Mouse (Mus musculus): ENCODE data around the gene Slc8a1. TPM values are rescaled to one million over a fixed set of nuclear protein-coding genes. Genes with fewer than 3 reads are reported as not detected.

Slc8a1 gene
- polyA plus RNA-seq, 1 experiment = 73.8 TPM

- TF ChIP-seq POLR2A (IDR thresholded peaks at IDR 0.05; ENCODE audit: insufficient read depth, low read depth, low read length) (no peak), CTCF (IDR thresholded peaks at IDR 0.05; ENCODE audit: insufficient read depth, low read depth, low read length) (no peak)
- H3K4me1 ChIP-seq (ENCODE audit: control insufficient read depth, insufficient read depth, low read length) = no peaks in the 10 kb centered on the region
- 53% methylated on average over 1 of the region's 1 CpGs for WGBS
Measured at GRCm38 (mm10) chr17:81657828-81658227, 80.3 kb downstream of the Slc8a1 start.

GRCm38 (mm10) chr17:81654548-81654947, 83.6 kb downstream of the Slc8a1 start:
- Histone ChIP-seq H3K4me1 (ENCODE audit: control insufficient read depth, insufficient read depth, low read length) (no peaks in the 10 kb centered on the region), H3K27ac (ENCODE audit: insufficient read depth, low read depth, low read length) (no peak overlapping the region), H3K4me3 (ENCODE audit: insufficient read depth, low read depth, low read length) (no peak overlapping the region)
- WGBS = 84% methylated on average over 2 of the region's 2 CpGs
- TF ChIP-seq CTCF (IDR thresholded peaks at IDR 0.05; ENCODE audit: insufficient read depth, low read depth, low read length) = no peak
- TF ChIP-seq POLR2A (IDR thresholded peaks at IDR 0.05; ENCODE audit: insufficient read depth, low read depth, low read length) = no peak

More at GRCm38 (mm10) chr17:81657828-81658227, 80.3 kb downstream of the Slc8a1 start:
- no peak overlapping the region for H3K4me3 ChIP-seq (ENCODE audit: insufficient read depth, low read depth, low read length)
- no peak overlapping the region for H3K27ac ChIP-seq (ENCODE audit: insufficient read depth, low read depth, low read length)

GRCm38 (mm10) chr17:81652958-81653357, 85.2 kb downstream of the Slc8a1 start:
- 47% methylated on average over 1 of the region's 1 CpGs for WGBS
- H3K27ac ChIP-seq (ENCODE audit: insufficient read depth, low read depth, low read length) = no peak overlapping the region
- no peak for TF ChIP-seq POLR2A (IDR thresholded peaks at IDR 0.05; ENCODE audit: insufficient read depth, low read depth, low read length)
- TF ChIP-seq CTCF (IDR thresholded peaks at IDR 0.05; ENCODE audit: insufficient read depth, low read depth, low read length) = no peak
- peaks cover 3% of the 10 kb centered on the region; the same call in 1 of the 2 replicates for H3K4me1 ChIP-seq (ENCODE audit: control insufficient read depth, insufficient read depth, low read length)
- no peak overlapping the region for H3K4me3 ChIP-seq (ENCODE audit: insufficient read depth, low read depth, low read length)

GRCm38 (mm10) chr17:81636822-81637221, 101.4 kb downstream of the Slc8a1 start:
- Histone ChIP-seq H3K4me3 (ENCODE audit: insufficient read depth, low read depth, low read length) (no peak overlapping the region), H3K4me1 (ENCODE audit: control insufficient read depth, insufficient read depth, low read length) (peaks cover 6% of the 10 kb centered on the region), H3K27ac (ENCODE audit: insufficient read depth, low read depth, low read length) (no peak overlapping the region)
- 58% methylated on average over 2 of the region's 2 CpGs for WGBS
- TF ChIP-seq POLR2A (IDR thresholded peaks at IDR 0.05; ENCODE audit: insufficient read depth, low read depth, low read length) (no peak), CTCF (IDR thresholded peaks at IDR 0.05; ENCODE audit: insufficient read depth, low read depth, low read length) (no peak)

GRCm38 (mm10) chr17:81630471-81630870, 107.7 kb downstream of the Slc8a1 start:
- 62% methylated on average over 2 of the region's 2 CpGs for WGBS
- no peak overlapping the region; the same call in 1 of the 2 replicates for H3K27ac ChIP-seq (ENCODE audit: insufficient read depth, low read depth, low read length)
- no peak overlapping the region for H3K4me3 ChIP-seq (ENCODE audit: insufficient read depth, low read depth, low read length)
- TF ChIP-seq POLR2A (IDR thresholded peaks at IDR 0.05; ENCODE audit: insufficient read depth, low read depth, low read length) (no peak), CTCF (IDR thresholded peaks at IDR 0.05; ENCODE audit: insufficient read depth, low read depth, low read length) (no peak)
- peaks cover 4% of the 10 kb centered on the region for H3K4me1 ChIP-seq (ENCODE audit: control insufficient read depth, insufficient read depth, low read length)

- 58% methylated on average over 2 of the region's 2 CpGs for WGBS
- peaks cover 3% of the 10 kb centered on the region; the same call in 1 of the 2 replicates for H3K4me1 ChIP-seq (ENCODE audit: control insufficient read depth, insufficient read depth, low read length)
- H3K4me3 ChIP-seq (ENCODE audit: insufficient read depth, low read depth, low read length) = no peak overlapping the region
- TF ChIP-seq POLR2A (IDR thresholded peaks at IDR 0.05; ENCODE audit: insufficient read depth, low read depth, low read length) (no peak), CTCF (IDR thresholded peaks at IDR 0.05; ENCODE audit: insufficient read depth, low read depth, low read length) (no peak)
- no peak overlapping the region for H3K27ac ChIP-seq (ENCODE audit: insufficient read depth, low read depth, low read length)
Measured at GRCm38 (mm10) chr17:81621188-81621644, 117.0 kb downstream of the Slc8a1 start.

GRCm38 (mm10) chr17:81618461-81618860, 119.7 kb downstream of the Slc8a1 start:
- peaks cover 3% of the 10 kb centered on the region; the same call in 1 of the 2 replicates for H3K4me1 ChIP-seq (ENCODE audit: control insufficient read depth, insufficient read depth, low read length)
- H3K27ac ChIP-seq (ENCODE audit: insufficient read depth, low read depth, low read length) = no peak overlapping the region
- 86% methylated on average over 5 of the region's 5 CpGs for WGBS
- no peak for TF ChIP-seq CTCF (IDR thresholded peaks at IDR 0.05; ENCODE audit: insufficient read depth, low read depth, low read length)
- TF ChIP-seq POLR2A (IDR thresholded peaks at IDR 0.05; ENCODE audit: insufficient read depth, low read depth, low read length) = no peak
- no peak overlapping the region for H3K4me3 ChIP-seq (ENCODE audit: insufficient read depth, low read depth, low read length)

GRCm38 (mm10) chr17:81616326-81616725, 121.9 kb downstream of the Slc8a1 start:
- no peak for TF ChIP-seq POLR2A (IDR thresholded peaks at IDR 0.05; ENCODE audit: insufficient read depth, low read depth, low read length)
- H3K4me3 ChIP-seq (ENCODE audit: insufficient read depth, low read depth, low read length) = no peak overlapping the region
- H3K27ac ChIP-seq (ENCODE audit: insufficient read depth, low read depth, low read length) = no peak overlapping the region
- 49% methylated on average over 4 of the region's 4 CpGs for WGBS
- peaks cover 3% of the 10 kb centered on the region; the same call in 1 of the 2 replicates for H3K4me1 ChIP-seq (ENCODE audit: control insufficient read depth, insufficient read depth, low read length)

GRCm38 (mm10) chr17:81615391-81615790, 122.8 kb downstream of the Slc8a1 start:
- TF ChIP-seq POLR2A (IDR thresholded peaks at IDR 0.05; ENCODE audit: insufficient read depth, low read depth, low read length) = no peak
- no peak overlapping the region for H3K27ac ChIP-seq (ENCODE audit: insufficient read depth, low read depth, low read length)

GRCm38 (mm10) chr17:81607515-81607914, 130.7 kb downstream of the Slc8a1 start:
- H3K4me3 ChIP-seq (ENCODE audit: insufficient read depth, low read depth, low read length) = no peak overlapping the region
- 51% methylated on average over 3 of the region's 3 CpGs for WGBS
- TF ChIP-seq CTCF (IDR thresholded peaks at IDR 0.05; ENCODE audit: insufficient read depth, low read depth, low read length) (no peak), POLR2A (IDR thresholded peaks at IDR 0.05; ENCODE audit: insufficient read depth, low read depth, low read length) (no peak)
- no peak overlapping the region for H3K27ac ChIP-seq (ENCODE audit: insufficient read depth, low read depth, low read length)
- peaks cover 2% of the 10 kb centered on the region; the same call in 1 of the 2 replicates for H3K4me1 ChIP-seq (ENCODE audit: control insufficient read depth, insufficient read depth, low read length)

More at GRCm38 (mm10) chr17:81615391-81615790, 122.8 kb downstream of the Slc8a1 start:
- Histone ChIP-seq H3K4me1 (ENCODE audit: control insufficient read depth, insufficient read depth, low read length) (no peaks in the 10 kb centered on the region), H3K4me3 (ENCODE audit: insufficient read depth, low read depth, low read length) (no peak overlapping the region)
- 64% methylated on average over 8 of the region's 8 CpGs for WGBS
